Mouse (Mus musculus) central nervous system, embryonic 11.5 days (tissue): ENCODE data around the gene Paqr5. TPM values are rescaled to one million over a fixed set of nuclear protein-coding genes. Genes with fewer than 3 reads are reported as not detected.

ENCODE experiments used
- polyA plus RNA-seq: library from polyadenylated mRNA; depleted of rRNA; stranded (reverse); fragments of >200 nt; gene quantifications from 2 replicates; pipeline ENCODE4 v1.2.3, GENCODE M21; 2012; rRNA removed

Gene Paqr5
- polyA plus RNA-seq: 0.12 and 0.14 TPM in 2 replicates

DNA sequence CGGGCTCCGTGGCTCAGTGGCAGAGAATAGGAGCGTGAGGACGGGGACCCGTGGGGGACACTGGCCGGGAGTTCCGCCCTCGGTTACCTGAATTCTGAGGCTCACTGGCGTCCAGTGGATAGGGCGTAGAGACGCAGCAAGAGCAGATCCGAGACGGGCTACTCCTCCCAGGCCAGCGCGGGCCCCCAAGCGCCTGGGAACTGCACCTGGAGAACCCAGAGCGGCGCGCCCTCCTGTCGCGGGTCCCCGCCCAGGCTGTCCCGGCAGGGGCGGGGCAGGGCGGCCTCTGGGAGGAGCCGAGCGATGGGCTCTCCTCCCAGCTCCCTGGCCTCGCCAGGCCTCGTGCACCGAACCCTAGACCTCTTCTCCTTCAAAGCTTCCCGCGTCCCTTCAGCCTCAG lies at the start of gene Paqr5:
Gene Paqr5 (minus strand): TSS at position 257 of the 400 bp plus-strand sequence.

DNA sequence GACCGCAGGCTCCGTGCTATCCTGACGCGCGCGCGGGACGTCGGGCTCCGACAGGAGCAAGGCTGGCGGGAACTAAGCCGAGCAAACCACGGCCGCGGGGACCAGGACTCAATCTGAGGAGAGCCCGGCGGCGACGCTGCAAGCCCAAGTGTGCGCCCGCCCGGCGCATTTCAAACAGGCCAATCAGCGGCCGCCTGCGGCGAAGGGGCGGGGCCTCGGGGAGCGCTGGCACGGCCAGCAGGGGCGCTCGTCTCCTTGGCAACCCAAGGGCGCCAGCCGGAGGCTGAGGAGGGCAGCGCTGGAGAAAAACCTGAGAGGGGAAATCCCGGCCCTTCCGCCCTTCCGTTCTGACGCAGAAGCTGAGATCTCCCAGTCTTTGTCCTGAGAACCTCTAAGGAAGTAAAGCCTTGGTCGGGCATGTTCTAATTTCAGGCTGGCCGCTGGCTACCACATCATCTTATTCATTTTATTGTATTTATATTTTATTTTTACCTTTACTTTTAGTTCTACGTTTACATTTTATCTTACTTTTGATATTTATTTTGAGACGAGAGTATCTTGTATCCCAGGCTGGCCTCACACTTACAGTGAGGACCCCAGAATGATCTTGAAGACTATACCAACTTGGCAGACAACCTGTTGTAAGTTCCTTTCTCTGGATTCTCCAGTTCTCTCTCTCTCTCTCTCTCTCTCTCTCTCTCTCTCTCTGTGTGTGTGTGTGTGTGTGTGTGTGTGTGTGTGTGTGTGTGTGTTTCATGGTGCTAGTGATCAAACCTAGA lies 79.8 kb downstream of the Paqr5 start, which contains the start of gene Kif23:
Gene Kif23 (minus strand): TSS at position 152 of the 779 bp plus-strand sequence.

DNA sequence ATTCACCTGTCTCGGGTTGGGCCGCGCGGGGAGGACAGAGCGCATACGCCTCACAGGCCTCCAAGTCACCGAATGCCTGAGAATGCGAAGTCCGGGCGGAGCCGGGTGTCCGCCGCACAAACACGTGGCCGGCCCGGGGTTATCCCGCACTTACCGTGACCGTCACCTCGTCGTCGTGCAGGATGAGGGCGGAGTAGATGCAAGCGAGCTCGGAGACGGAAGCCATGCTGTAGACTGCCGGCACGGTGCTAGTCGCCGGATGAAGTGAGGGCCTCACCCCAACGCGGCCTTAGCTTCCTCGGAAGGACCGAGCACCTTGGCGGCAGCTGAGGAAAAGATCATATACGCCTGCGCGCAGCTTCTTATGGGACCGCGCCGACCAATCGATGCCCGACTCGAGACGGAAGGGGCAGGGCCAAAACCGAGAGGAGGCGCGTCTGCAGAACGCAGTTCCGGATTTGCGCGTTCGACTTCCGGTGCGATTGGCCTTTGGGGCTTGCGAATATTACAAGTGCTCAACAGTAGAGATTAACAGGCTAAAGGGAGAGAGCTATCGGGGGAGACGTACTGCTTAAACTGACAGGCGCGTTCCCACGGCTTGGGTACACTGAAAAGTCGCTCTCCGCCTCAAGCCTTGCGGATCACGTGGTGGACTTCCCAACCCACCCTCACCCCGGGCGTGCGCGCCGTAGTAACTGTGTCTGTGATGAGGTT lies 112.3 kb downstream of the Paqr5 start, which contains the start of gene Rplp1:
Gene Rplp1 (minus strand): TSS at position 340 of the 714 bp plus-strand sequence.

Other genes starting within 250 kb of the Paqr5 start
- 3,985 and 7,264 TPM in 2 replicates for gene Rplp1, start 112.3 kb downstream of the Paqr5 start, polyA plus RNA-seq
- 98.9 and 103 TPM in 2 replicates for gene Kif23, start 80.1 kb downstream of the Paqr5 start, polyA plus RNA-seq
- 9.4 and 15.9 TPM in 2 replicates for gene Glce, start 95.8 kb upstream of the Paqr5 start, polyA plus RNA-seq